Mouse (Mus musculus) ES-E14 (cell line): Measurements from ENCODE around the gene Magi1. TPM values are rescaled to one million over a fixed set of nuclear protein-coding genes. Genes with fewer than 3 reads are reported as not detected.

Source experiments
- DNase-seq: peaks from one replicate; pipeline ENCODE4 v3.0.0-alpha.2; 2013; ENCODE audit warnings: low read depth, low spot score
- H3K27ac ChIP-seq: 2 replicates; pipeline ENCODE4 v1.5.1; 2012; ENCODE audit warnings: low read depth, mild to moderate bottlenecking, low read length, moderate library complexity, mixed read lengths; ENCODE audit not compliant: poor library complexity, insufficient read depth, severe bottlenecking
- H3K36me3 ChIP-seq: 2 replicates; pipeline ENCODE4 v1.6.1; 2012; ENCODE audit warnings: mild to moderate bottlenecking, low read length, moderate library complexity, mixed read lengths; ENCODE audit not compliant: control insufficient read depth, poor library complexity, insufficient read depth, severe bottlenecking
- H3K4me1 ChIP-seq, 2 experiments: fragments of 150-350 bp in 1 of 2; sonication (generic) in 1 of 2; 2 replicates each; pipeline ENCODE4 v1.6.1; 2012; ENCODE audit warnings: low read length in 2 of 2, mild to moderate bottlenecking in 1 of 2, mixed read lengths in 1 of 2; ENCODE audit not compliant: control insufficient read depth in 2 of 2, insufficient read depth in 2 of 2, poor library complexity in 1 of 2
- H3K4me3 ChIP-seq, 2 experiments: fragments of 150-350 bp in 1 of 2; sonication (generic) in 1 of 2; 2 replicates each; pipeline ENCODE4 v1.5.1; 2012; ENCODE audit warnings: low read length in 2 of 2, low read depth in 1 of 2, mild to moderate bottlenecking in 1 of 2, mixed read lengths in 1 of 2; ENCODE audit not compliant: insufficient read depth in 1 of 2, poor library complexity in 1 of 2, severe bottlenecking in 1 of 2
- H3K9ac ChIP-seq: 2 replicates; pipeline ENCODE4 v1.6.1; 2012; ENCODE audit warnings: low read depth, mild to moderate bottlenecking, low read length, mixed read lengths; ENCODE audit not compliant: poor library complexity, insufficient read depth, severe bottlenecking
- H3K9me3 ChIP-seq: fragments of 150-350 bp; sonication (generic); 2 replicates; pipeline ENCODE4 v1.6.1; 2012; ENCODE audit warnings: low read depth, mild to moderate bottlenecking, low read length; ENCODE audit not compliant: control insufficient read depth, insufficient read depth
- CHD2 ChIP-seq: IDR thresholded peaks from 2 replicates; pipeline ENCODE4 v1.6.1; 2014; ENCODE audit warnings: mild to moderate bottlenecking, low read depth, low read length, inconsistent platforms
- HCFC1 ChIP-seq: IDR thresholded peaks from 2 replicates; pipeline ENCODE4 v1.6.1; 2012; ENCODE audit warnings: low read length, inconsistent platforms, borderline replicate concordance; ENCODE audit not compliant: insufficient read depth
- MAFK ChIP-seq: IDR thresholded peaks from 2 replicates; pipeline ENCODE4 v1.6.1; 2014; ENCODE audit warnings: mild to moderate bottlenecking, low read depth, low read length, inconsistent platforms; ENCODE audit not compliant: insufficient read depth
- ZC3H11A ChIP-seq: IDR thresholded peaks from 2 replicates; pipeline ENCODE4 v1.6.1; 2012; ENCODE audit warnings: low read depth, mild to moderate bottlenecking, inconsistent platforms, low read length, borderline replicate concordance
- ZNF384 ChIP-seq: IDR thresholded peaks from 2 replicates; pipeline ENCODE4 v1.6.1; 2012; ENCODE audit warnings: low read depth, low read length, inconsistent platforms
- in situ Hi-C, 2 experiments: fragments of 600-800 bp; cut with MboI; formaldehyde crosslinking; loops; one replicate each; pipeline ENCODE4 v1.15.1; 2025; ENCODE audit warnings: low sequenced_read_pairs in 2 of 2, inconsistent platforms in 1 of 2; ENCODE audit not compliant: unreplicated experiment in 2 of 2
- total RNA-seq: library from RNA; depleted of rRNA; stranded (reverse); fragments of 300-350 nt; gene quantifications from 2 replicates; pipeline ENCODE4 v1.2.3, GENCODE M21; 2012

Magi1 gene
- total RNA-seq, 1 experiment = 14.6 TPM

- DNase-seq = no peak
Observed at GRCm38 (mm10) chr6:93904987-93905386, 378.7 kb downstream of the Magi1 start.

DNA sequence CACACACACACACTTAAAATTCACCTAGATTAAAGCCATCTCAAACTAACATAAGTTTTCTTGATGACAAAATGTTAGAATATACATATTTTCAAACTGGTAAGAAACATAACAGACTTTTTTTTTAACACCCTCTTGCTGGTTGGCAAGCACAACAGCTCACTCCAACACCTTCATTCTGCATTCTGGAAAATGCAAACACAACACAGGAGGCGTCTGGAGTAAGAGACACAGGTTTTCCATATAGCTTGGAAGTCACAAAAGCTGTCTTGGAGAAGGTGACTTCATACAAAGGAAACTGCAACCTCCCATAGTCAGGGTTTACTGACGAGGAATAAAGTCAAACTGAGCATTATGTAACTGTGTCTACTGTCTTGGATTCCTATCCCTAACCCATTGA, 381.5 kb downstream of the Magi1 start:
- DNase-seq = no peak
- no peaks in the 10 kb centered on the region for H3K9me3 ChIP-seq
- no peak overlapping the region for H3K9ac ChIP-seq
- H3K4me1 ChIP-seq = no peaks in the 10 kb centered on the region
- H3K4me3 ChIP-seq = no peak overlapping the region
- no peaks in the 10 kb centered on the region for H3K36me3 ChIP-seq
- no peak overlapping the region for H3K27ac ChIP-seq
- in situ Hi-C loops = no loop called here
- TF ChIP-seq ZNF384 (no peak), ZC3H11A (no peak), MAFK (no peak), CHD2 (no peak), HCFC1 (no peak)

More at GRCm38 (mm10) chr6:93904987-93905386, 378.7 kb downstream of the Magi1 start:
- H3K27ac ChIP-seq = no peak overlapping the region
- no peaks in the 10 kb centered on the region for H3K9me3 ChIP-seq
- no peak overlapping the region for H3K9ac ChIP-seq
- H3K4me3 ChIP-seq = no peak overlapping the region
- in situ Hi-C loops = no loop called here
- no peak for TF ChIP-seq HCFC1
- no peak for TF ChIP-seq ZNF384
- TF ChIP-seq CHD2 = no peak
- no peak for TF ChIP-seq MAFK
- no peak for TF ChIP-seq ZC3H11A
- H3K36me3 ChIP-seq = no peaks in the 10 kb centered on the region
- peaks cover 0 to 2% of the 10 kb centered on the region in 2 experiments; a peak in 1 of 4 replicates for H3K4me1 ChIP-seq

DNA sequence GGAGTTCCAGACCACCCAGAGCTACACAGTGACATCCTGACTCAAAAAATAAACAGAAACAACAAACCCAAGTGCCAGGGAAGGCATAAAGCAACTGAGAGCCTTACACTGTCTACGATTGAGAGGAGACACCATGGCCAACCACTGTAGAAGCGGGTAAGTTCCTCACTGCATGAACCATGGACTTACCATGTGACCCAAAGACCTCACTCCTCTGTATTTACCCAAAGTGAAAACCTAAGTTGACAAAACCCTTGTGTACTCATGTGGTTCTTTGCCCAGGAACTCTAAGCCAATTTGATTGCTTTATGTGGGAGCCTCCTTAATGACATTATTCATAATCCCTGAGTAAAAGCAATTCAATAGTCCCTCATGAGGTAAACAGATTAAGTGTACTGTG, 382.3 kb downstream of the Magi1 start:
- no peak overlapping the region for H3K27ac ChIP-seq
- in situ Hi-C loops = no loop called here
- TF ChIP-seq ZC3H11A (no peak), ZNF384 (no peak), CHD2 (no peak), HCFC1 (no peak), MAFK (no peak)
- H3K9ac ChIP-seq = no peak overlapping the region
- no peak overlapping the region for H3K4me3 ChIP-seq
- no peaks in the 10 kb centered on the region for H3K36me3 ChIP-seq
- H3K4me1 ChIP-seq = no peaks in the 10 kb centered on the region
- H3K9me3 ChIP-seq = no peaks in the 10 kb centered on the region
- DNase-seq = no peak

- Histone ChIP-seq H3K9me3 (no peaks in the 10 kb centered on the region), H3K36me3 (no peaks in the 10 kb centered on the region), H3K9ac (no peak overlapping the region), H3K4me1 (peaks cover 0 to 3% of the 10 kb centered on the region in 2 experiments; a peak in 1 of 4 replicates), H3K4me3 (no peak overlapping the region), H3K27ac (no peak overlapping the region)
- no peak for DNase-seq
- in situ Hi-C loops = no loop called here
- no peak for TF ChIP-seq HCFC1
- no peak for TF ChIP-seq ZC3H11A
- TF ChIP-seq ZNF384 = no peak
Observed at GRCm38 (mm10) chr6:93897512-93897911, 386.2 kb downstream of the Magi1 start.

DNA sequence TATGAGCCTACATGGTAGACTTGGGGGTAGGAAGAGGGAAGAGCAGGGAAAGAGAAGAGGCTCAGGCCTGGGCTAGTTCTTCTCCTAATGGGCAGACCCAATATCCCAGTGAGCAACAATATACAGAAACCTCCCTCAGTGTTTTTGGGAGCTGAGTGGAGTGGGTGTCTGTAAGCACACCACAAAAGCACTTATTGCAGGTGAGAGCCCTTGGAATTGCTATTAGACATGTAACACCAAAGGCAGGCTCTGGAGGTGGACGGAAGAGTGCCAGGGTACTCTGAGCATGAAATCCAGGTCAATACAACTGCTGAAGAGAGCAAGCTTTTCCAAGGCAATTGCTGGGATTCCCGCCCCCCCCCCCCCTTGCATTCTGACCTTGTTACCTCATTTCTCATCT, 388.0 kb downstream of the Magi1 start:
- Histone ChIP-seq H3K9me3 (no peaks in the 10 kb centered on the region), H3K27ac (no peak overlapping the region), H3K4me1 (peaks cover 0 to 4% of the 10 kb centered on the region in 2 experiments; a peak in 1 of 4 replicates), H3K36me3 (peaks cover 4% of the 10 kb centered on the region; the same call in 1 of the 2 replicates), H3K9ac (no peak overlapping the region), H3K4me3 (no peak overlapping the region)
- TF ChIP-seq ZNF384 = no peak
- TF ChIP-seq ZC3H11A = no peak
- TF ChIP-seq MAFK = no peak
- TF ChIP-seq HCFC1 = no peak
- no peak for TF ChIP-seq CHD2
- in situ Hi-C loops = no loop called here
- DNase-seq = no peak
